Mouse (Mus musculus) monocyte, adult 5-6 weeks (primary cell): Measurements from ENCODE around the gene Gm21060. TPM values are rescaled to one million over a fixed set of nuclear protein-coding genes. Genes with fewer than 3 reads are reported as not detected.
"Not testable (repeated sequence)": the region's sequence is repeated elsewhere in the genome, so short reads cannot be mapped to it uniquely, and the experiment has no call there.

ENCODE experiments used
- ATAC-seq: fragments of 153-309, 156-312 bp; replicated peaks from 2 replicates; pipeline ENCODE4 v1.8.0; 2017; ENCODE audit warnings: mild to moderate bottlenecking; ENCODE audit not compliant: low TSS enrichment, insufficient number of reproducible peaks, severe bottlenecking, poor library complexity, low FRiP score
- total RNA-seq: library from RNA; stranded (forward); fragments of 200-1000, 200-491, 200-594 nt; gene quantifications from 3 replicates; pipeline ENCODE4 v1.2.3, GENCODE M21; 2017

The Gm21060 gene
- not detected in 3 replicates for total RNA-seq

DNA sequence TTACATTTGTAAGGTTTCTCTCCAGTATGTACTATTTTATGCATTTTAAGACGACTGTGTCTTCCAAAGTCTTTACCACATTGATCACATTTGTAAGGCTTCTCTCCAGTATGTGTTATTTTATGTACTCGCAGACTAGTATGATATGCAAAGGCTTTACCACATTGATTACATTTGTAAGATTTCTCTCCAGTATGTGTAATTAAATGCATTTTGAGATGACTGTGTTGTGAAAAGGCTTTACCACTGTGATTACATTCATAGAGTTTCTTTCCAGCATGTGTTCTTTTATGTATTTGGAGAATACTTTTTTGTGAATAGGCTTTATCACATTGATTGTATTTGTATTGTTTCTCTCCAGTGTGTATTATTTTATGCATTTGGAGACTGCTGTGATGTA, at the start of gene Gm21060:
TSS of gene Gm21060 (minus strand) at position 101 of the 400 bp plus-strand sequence.
- ATAC-seq = no peak

DNA sequence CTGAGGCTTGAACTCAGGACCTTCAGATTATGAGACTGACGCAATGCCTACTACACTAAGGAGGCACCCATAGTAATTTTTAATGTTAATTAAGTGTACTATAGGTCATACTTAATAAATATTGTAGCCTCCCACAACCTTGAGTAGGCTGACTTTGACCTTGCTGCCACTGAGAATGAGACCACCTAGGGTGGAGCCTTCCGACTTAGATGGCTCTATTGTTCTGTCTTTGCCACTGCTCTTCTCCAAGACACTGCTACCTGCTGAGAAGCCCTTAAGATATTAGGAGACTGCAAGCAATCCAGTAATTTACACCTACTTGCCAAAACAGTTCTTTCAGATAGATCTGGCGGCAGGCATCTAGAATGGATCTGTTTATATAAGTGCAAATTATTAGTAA, 24.0 kb upstream of the Gm21060 start:
- ATAC-seq = not testable (repeated sequence)

DNA sequence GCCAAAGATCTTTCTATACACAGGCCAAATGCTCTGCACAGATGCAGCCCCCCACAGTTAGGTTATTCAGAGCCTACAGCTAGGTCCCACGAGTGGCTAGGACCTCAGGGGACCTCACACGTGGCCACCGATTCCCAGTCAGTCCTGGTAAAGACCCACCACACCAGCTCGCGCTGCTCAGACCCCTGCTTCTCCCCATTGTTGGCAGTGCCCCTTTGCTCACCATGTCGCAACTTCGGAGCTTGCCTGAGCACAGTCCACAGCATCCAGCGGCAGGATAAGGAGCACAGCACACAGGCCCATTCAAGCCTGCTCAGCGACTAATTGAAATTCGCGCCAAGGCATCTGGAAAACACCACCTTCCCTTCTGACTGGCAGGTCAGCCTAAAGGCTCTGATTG, 16.3 kb upstream of the Gm21060 start:
- ATAC-seq = not testable (repeated sequence)

DNA sequence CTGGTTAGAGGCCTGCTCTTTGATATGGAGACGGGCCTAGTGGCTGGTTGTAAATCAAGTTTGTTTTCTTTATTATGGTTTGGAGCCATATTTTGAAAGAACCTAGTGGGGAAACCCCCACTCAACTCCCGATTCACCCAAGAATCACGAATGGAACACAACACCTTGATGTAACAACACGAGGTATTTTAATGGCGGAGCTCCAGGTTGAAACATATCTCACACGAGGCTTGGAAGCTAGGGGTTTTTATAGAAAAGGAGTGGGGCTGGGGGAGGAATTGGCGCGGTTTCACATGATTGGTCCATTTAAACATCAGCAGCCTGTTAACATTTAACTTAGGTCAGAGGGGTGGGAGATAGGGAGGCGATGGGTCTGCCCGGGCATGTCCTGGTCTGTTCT, 15.5 kb upstream of the Gm21060 start:
- ATAC-seq = not testable (repeated sequence)

DNA sequence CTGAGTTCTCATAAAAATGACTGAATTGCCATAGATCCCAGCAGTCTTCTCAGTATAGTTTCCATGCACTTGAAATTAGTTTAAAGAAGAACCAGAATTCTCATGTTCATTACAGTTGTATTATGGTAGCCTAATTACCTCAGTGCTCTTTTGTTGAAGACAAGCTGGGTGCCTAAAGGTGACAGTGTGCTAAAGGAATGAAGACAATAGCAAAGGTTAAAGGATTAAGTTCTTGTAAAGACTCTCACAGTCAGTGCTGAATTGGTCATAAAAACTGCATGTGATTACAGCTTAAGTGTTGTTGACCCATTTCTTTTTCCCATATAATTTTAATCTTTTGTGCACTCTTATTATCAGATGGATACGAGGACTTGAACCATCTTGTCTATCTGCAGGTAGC, 11.2 kb upstream of the Gm21060 start:
- ATAC-seq = not testable (repeated sequence)

DNA sequence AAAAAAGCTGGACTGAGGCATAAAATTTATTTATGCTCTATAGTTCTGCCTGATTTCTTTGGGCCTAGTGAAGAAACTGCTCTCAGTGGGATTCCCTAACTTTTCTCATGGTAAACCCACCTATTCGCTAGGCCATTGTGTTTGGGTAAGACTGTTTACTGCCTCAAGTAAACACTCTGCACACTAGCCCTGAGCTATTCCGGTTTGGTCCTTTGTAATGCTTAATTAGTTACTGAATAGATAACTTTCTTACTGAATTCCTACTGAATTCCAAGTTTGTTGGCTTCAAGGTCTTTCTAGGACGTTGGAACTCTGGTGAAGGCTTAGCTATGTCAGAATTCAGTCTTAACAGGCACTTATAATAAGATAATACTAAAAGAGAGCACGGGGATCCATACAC, 11.8 kb downstream of the Gm21060 start:
- not testable (repeated sequence) for ATAC-seq

DNA sequence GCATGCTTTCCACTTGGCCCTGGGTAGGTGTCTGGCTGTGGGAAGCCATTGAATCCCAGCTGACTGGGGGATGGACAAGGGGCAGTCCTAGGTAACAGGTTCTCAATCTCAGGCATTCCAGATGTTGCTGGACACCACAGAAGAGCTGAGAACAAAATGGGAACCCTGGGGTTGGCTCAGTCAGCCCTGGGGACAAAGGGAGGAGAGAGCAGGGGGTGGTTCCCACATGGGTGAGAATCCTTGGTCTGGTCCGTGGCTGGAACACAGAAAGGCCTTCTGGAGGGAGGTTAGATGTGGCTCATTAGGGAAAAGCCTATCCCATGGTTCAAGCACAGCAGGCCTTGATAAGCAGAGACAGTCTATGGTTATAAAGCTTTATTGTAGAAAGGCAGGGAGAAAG, 13.3 kb downstream of the Gm21060 start:
- no peak for ATAC-seq

DNA sequence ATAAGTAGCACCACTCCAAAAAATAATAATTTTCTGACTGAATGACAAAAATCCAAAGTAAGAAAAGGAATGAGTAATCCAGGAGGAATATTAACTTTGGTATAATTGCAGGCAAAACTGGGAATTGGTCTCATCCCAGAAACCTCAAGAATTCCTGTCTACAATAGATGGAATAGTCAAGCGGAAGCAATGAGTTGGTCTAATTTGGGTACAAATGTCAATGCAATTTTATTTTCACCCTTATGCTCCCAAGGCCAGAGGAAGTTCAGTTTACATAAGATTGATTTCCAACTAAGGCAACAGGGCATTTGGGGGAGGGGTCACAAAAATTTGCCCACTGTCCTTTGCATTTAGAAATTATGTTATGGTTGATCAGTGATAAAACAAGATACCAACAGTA, 21.4 kb downstream of the Gm21060 start:
- no peak for ATAC-seq

DNA sequence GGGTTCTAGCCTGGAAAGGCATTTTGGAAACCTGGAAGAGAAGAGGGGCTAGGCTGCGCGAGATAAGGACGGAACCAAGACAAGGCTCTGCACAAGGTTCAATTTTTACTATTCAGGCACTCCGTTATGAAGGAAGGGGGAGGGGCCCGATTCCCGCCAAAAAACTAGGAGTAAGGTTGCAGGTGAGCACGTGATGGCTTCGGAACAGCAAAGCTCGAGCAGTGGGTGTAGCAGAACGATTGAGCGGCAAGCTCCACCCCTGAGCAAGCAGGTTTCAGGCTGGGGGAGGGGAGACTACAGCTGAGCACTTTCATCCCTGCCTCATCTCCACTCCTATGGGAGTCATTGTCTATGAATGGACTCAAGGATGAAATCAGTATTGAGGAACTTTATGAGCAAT, 27.7 kb downstream of the Gm21060 start:
- not testable (repeated sequence) for ATAC-seq

DNA sequence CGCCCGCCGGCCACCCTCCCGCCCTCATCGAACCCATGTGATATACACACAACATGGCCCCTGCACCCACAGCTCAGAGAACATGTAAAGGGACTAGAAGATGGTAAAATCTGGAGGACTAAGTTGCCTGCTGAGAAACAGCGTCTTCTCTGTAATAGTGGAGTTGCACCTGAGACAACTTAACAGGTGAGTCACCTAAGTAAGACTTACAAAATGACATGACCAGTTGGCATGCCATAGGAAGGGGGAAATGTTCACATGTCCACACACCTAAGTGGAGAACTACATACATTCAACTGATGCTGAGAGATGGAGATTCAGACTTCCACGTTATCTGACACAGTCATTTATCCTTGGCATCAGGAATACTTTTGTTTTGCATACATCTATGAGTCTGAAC, 29.7 kb downstream of the Gm21060 start:
- ATAC-seq = no peak

DNA sequence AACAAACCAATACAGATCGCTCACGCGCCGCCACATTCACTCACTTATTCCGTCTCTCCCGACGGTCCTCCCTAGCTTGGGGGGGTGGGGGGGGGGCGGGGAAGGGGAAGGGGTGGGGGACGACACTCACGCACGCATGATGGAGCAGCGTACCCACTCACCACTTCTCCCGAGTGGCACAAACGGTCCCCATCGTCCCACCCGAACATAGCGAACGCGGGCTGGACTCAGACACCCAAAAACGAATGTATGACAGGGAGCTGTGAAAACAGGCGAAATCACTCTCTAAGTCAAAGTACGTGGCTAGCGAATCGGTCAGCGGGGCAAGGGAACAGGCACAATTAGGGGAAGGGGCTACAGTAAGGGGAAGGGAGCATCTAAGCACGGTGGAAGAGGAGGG, 30.2 kb downstream of the Gm21060 start:
- no peak for ATAC-seq

DNA sequence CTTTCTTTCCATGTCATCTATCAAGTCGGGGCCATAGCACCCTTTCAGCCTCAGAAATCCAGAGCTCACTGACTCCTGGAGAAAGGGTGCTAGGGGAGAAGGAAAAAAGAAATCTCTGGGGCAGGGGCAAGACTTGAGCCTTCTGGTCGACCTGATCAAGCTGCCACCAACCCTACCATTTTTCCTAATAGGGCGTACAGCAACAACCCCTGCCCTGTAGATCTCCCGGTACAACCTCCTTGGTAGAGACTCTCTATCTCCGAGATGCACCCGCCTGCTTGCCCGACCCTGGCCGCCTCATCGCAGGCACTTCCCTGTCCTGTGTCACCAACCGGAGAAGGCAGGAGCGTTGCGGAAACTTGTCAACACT, 30.6 kb downstream of the Gm21060 start:
- no peak for ATAC-seq

DNA sequence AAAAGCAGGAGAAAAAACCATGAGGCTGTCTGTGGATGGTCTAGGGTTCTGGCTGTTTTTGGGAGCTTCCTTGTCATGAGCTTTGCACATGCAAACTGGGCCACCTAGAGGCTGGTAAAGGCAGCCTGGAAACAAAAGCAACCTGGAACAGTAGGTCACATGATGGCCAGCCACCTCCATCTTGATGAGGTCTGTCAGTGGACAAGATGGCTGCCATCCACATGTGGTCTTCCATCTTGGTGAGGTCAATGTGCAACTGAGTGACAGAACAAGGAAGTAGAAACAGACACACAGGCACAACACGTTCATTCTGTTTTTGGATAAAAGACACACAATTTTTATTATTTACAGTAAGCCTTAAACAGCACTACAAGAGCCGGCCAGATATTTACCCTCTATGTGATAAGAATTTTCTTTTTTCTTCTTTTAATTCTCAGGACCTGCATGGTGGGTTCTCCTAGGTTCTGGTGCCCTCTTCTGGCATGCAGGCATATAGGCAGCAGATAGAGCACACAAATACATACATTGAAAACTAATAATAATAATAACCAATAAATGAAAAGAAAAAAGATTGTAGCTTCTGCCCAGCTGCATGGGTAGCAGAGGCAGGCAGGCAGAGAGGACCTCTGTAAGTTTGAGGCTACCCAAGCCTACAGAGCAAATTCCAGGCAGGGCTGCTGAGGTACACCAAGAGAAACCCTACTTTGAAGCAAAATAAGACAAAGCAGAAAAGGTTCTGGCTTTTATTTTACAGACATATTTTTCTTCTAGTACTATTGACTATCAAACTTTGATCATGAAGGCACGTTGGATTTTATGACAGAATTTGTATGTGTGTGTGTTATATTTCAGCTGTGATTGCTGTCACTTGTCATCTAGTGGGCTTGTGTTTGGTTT, 31.3 kb downstream of the Gm21060 start:
- peak; percentile 83 for ATAC-seq

DNA sequence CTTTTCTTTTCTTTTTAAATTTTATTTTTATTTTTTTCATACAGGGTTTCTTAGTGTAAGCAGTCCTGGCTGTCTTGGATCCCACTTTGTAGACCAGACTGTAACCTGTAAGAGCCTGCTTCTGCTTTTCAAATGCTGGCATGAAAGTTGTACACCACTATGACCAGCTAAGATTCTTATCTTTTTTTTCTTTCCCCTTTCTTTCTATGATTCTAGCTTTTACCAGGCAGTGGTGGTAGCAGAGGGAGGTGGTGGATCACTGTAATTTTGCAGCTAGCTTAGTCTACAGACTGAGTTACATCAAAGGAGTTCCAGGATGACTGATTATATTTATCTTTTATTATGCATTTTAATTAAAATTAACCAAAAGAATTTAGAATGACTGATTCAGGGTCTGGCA, 31.9 kb downstream of the Gm21060 start:
- ATAC-seq = no peak

DNA sequence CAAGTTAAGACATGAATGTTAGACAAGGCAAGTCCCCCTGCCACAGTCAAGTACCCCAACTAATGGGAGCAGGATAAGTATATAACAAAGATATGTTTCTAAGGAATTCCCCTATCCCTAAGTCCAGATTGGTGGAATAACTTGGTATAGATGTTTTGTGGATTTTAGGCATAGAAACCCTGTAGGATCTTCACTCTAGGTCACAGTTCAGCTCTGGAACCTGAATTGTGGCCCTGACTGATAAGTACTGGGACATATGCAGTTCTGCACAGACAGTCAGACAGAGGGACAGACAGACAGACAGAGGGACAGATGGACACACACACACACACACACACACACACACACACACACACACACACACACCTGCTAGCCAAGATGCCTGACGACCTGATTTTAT, 32.6 kb downstream of the Gm21060 start:
- no peak for ATAC-seq

DNA sequence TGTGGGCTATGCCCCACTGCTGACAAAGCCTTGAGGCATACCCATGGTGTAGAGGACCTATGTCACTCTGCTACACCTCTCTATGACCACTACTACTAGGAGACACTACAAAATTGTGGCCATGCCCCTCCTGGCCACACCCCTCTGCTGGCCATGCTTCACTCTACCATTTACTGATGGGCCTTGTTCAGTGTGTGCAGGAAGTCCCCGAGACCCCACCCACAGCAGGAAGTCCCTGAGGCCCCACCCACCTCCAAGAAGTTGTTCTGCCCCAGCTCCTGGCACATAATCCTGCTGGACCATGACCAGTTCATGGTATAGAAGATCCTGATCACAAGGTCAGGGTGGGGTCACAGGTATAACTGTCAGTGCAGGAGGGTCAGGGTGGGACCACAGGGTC, 35.6 kb downstream of the Gm21060 start:
- no peak for ATAC-seq

DNA sequence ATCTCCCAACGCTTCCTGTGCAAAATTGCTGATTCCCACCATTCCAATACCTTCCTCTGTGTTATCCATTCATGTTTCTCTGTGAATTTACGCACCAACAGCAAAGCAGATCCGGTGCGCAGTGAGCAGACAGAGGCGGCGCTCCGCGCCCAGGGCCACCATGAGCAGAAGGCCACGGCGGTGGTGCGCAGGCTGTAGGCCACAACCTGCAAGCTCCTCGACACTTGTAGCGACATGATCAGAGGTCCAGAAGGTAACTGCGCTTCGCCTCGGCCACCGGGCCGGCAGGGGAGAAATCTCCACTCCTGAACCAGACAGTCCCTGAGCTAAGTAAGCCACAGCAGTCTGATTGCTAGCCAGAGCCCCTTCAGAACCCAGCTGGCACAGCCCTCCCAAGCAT, 39.1 kb downstream of the Gm21060 start:
- ATAC-seq = no peak

DNA sequence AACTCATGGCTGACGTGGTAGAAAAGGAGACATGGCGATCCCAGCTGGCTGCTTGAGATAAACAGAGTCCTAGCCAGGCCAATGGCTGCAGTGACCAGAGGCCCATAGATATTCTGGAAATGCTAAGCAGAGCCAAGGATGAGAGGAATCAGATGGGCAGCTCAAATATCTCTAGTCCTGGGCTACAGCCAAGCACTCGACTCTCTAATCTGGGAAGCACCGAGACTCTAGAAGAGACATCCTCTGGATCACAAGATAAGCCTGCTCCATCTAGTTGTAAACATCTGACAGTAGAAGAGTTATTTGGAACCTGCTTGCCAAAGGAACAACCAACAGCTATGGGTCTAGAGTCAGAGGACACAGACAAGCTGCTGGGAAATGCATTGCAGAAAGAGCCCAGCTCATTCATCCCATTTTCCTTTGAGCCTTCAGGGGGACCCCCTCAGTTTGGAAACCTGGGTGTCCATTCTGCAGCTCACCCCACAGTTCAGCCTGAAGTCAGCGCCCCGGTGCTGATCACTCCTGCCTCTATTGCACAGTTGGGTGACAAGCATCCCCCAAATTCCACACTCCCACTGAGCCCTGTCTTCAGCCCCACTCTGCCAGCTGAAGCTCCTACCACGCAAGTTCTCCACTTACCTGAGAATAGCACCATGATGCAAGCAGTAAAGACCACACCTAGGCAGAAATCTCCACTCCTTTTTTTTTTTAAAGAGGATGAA, 40.5 kb downstream of the Gm21060 start:
- ATAC-seq = no peak

DNA sequence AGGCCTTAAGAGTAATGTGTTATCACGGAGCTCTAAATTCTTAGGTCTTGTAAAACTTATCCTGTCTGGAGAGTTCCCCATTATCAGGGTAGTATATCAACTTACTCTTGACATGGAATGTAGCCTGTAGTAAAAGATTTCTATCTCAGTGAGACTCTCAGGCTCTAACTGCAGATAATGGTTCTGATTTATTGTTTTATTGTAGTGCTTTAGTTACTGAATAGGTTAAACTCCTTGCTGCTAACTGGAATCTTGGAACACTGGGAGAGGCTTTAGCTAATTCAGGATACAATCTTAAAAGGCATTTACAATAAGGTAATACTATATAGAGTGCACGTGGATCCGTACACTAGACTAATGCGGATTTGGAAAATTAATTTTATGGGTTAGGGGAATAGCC, 49.5 kb downstream of the Gm21060 start:
- ATAC-seq = not testable (repeated sequence)
